Mouse (Mus musculus): Measurements from ENCODE around the gene Gm6169.
"Not testable (repeated sequence)": the region's sequence is repeated elsewhere in the genome, so short reads cannot be mapped to it uniquely, and the experiment has no call there.

- not testable (repeated sequence) for TF ChIP-seq POLR2A (IDR thresholded peaks at IDR 0.05; ENCODE audit: insufficient read length, low read depth); CEBPB (IDR thresholded peaks at IDR 0.05; ENCODE audit: insufficient read depth, poor library complexity, severe bottlenecking); MYOD1 (IDR thresholded peaks at IDR 0.05; ENCODE audit: control insufficient read depth in 1 of 3, insufficient read length in 2 of 3, low read depth in 2 of 3); USF1 (IDR thresholded peaks at IDR 0.05; ENCODE audit: low read depth); TCF12 (IDR thresholded peaks at IDR 0.05; ENCODE audit: insufficient read depth, poor library complexity, severe bottlenecking); SRF (IDR thresholded peaks at IDR 0.05; ENCODE audit: control insufficient read depth, insufficient read length, low read depth); E2F4 (IDR thresholded peaks at IDR 0.05; ENCODE audit: insufficient read depth); MAX (IDR thresholded peaks at IDR 0.05; ENCODE audit: low read depth); POLR2AphosphoS2 (IDR thresholded peaks at IDR 0.05; ENCODE audit: insufficient read length, low read depth); MYOG (IDR thresholded peaks at IDR 0.05; ENCODE audit: control insufficient read depth in 1 of 3, insufficient read depth in 1 of 3, insufficient read length in 2 of 3, low read depth in 2 of 3); REST (IDR thresholded peaks at IDR 0.05; ENCODE audit: insufficient read depth, insufficient read length); TCF3 (IDR thresholded peaks at IDR 0.05; ENCODE audit: insufficient read length, low read depth)
Observed at GRCm38 (mm10) chr13:97138404-97138931, 39.4 kb upstream of the Gm6169 start.
